Mouse (Mus musculus) regulatory T cell (primary cell): Measurements from ENCODE around the gene Ctc1.

Experiments
- in situ Hi-C: fragments of 300-600 bp; cut with MboI, MseI; formaldehyde crosslinking; loops from one replicate; pipeline ENCODE4 v1.15.1; 2025; ENCODE audit warnings: high pct_unique_total_duplicates

Ctc1 gene

DNA sequence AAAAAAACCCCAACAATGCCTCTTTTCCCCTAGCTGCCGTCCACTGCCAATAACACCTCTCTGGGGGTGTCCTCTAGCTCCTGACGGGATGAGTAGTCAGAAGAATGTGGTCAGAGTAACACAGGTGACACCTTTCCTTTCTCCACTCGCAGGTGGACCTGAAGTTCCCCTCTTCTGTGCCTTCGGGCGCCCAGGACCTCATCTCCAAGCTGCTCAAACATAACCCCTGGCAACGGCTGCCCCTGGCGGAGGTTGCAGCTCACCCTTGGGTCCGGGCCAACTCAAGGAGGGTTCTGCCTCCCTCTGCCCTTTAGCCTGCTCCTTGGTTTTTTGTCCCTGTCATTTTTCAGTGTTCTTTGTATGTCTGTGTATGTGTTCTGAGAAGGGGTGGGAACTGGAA is 35.0 kb downstream of the Ctc1 start:
- in situ Hi-C loops, result no loop called here

DNA sequence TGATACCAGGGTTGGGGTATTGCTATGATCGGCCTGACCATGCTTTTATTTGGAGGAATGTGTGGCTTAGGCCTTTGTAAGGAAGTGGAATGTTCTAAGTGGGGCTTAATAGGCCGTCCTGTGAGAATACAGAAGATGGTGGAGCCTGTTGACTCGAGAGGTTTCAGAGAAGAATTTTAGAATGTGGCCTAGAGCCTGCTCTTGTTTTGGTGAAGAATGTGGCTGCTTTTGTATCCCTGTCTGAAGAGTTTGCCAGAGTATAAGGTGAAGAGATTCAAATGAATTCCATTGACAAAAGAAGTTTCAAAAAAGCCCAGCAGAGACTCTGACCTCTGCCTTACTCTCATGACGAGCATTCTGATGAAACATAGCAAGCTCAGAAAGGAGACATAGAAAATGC is 36.1 kb downstream of the Ctc1 start:
- in situ Hi-C loops, result no loop called here

DNA sequence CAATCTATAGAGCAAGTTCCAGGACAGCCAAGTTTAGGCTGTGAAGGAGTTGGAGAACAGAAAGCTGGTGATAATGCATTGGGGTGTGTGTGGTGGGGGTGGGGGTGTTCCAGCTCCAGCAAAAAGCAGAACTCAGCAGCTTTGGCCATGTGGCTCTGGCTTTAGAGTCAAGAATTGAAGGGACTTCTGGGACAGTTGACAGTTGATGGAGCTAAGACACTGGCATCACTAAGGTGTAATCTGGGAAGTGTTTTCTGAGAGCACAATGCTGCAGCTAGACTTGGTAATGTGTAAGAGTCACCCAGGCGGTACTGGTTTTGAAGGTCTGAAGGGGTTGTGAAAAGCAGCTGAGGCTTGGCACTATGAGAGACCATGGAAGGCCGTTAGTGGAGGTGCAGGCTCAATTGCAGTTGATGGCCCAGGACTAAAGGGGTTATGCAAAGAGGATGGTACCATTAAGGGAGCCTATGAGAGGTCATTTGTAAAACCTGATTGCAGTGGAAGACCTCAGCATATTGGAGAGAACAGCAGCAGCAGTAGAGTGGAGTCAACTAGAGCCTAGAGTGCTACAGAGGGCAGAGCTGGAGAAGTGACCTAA is 37.2 kb downstream of the Ctc1 start:
- in situ Hi-C loops, result no loop called here

DNA sequence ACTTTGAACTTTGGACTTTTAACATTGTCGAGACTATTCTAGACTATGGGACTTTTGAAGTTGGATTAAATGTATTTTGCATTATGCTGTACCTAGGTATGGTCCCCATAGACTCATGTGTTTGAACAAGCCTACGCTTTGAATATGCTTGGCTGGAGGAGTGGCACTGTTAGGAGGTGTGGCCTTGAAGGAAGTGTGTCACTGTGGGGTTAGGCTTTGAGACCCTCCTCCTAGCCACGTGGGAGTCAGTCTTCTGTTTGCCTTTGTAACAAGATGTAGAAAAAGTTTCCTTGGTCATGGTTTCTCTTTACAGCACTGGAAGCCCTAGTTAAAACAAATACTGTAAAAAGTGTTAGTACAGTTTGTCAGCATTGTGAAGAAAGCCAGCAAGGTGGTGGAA is 38.1 kb downstream of the Ctc1 start:
- in situ Hi-C loops, result no loop called here

DNA sequence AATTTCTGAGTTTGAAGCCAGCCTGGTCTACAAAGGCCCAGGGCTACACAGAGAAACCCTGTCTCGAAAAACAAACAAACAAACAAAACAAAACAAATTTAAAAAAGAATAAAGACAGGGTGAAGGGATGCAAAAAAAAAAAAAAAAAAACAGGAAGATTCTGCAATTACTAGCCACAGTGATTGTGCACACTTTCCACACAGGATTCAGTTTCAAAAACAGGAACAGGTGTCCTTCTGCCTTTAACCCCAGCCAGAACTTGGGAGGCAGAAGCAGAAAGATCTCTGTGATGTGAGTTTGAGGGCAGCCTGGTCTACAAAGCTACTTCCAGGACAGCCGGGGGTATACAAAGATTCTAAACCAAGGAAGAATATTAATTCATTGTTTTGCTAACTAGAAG is 42.6 kb downstream of the Ctc1 start:
- in situ Hi-C loops, result no loop called here

DNA sequence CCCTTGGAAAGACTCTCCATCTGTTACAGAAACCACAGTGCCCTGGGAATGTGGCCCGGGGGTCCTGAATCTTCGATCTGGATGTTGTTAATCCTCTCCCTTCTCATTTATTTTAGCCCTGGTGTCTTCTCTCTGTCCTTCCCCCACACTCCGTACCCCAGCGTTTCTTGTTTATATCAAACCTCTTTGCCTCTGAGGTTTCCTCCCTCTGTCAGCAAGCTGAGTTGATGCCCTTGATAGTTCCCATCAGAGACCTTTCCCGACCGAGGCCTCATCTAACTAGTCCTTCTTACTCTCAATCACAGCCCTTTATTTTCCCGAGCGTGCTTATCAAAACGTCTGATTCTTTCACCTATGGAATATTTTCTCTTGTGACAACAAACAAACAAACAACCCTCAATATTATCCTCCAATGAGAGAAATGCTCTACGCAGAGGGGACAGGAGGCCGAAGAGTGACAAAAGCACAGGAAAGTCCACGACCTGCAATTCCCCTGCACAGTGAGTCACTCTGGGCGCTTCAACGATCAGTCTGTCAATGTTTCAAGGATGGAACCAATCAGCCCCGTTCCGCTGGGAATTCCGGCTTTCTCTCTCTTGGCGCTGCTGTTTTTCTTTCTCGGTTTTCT is 43.1 kb downstream of the Ctc1 start:
- in situ Hi-C loops, result no loop called here

DNA sequence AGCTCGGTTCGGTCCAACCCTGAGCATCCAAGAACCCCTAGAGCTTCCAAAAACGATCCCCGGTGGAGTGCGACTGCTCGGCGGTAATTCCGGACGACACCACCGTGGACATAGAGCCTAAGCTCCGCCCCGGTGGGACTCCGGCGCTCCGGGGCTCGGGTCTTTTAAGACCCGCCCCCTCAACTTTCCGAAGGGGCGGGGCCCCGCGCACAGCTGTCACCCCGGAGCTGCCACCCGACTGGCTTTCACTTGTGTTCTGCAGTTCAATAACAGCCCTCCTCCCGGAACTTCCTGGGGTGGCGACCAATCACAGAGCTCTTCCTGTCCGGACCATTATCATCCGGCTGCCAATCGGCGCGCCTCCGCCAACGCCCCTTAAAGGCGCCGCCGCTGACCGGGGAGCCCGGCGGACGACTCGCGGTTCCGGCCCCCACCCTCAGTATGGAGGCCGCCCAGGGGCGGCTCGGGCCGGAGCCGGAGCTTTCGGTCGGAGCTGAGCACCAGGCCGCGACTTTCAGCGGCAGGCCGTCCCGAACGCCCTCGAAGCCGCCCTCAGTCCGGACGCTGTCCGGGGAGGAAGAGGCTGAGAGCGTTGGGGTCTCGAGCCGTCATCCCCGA is 43.8 kb downstream of the Ctc1 start, which contains the start of gene Borcs6:
Gene Borcs6 (plus strand): TSS at position 361 of the 618 bp plus-strand sequence.
- in situ Hi-C loops, result no loop called here

DNA sequence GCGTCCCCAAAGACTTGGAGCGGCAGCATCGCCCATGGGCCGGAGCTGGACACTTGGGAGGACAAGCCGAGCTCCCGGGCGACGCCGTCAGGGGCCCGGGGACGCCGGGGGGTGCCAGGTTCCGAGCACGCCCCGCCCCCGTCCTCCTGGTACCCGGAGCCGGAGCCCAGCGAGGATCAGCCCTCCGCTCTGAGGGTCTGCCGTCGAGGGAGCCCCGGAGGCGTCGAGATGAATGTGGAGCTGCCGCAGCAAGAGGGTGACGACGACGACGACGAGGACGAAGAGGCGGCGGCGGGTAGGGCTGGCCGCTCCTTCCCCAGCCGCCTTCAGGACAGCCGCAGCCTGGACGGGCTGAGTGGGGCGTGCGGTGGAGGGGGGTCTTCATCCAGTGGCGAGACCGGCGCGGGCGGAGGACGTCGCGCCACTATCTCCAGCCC is 44.3 kb downstream of the Ctc1 start:
- in situ Hi-C loops, result loop anchor here (5.0 kb wide), 1 partner anchor 62 kb away; the partner anchor contains the start of genes 9130213A22Rik and Hes7

DNA sequence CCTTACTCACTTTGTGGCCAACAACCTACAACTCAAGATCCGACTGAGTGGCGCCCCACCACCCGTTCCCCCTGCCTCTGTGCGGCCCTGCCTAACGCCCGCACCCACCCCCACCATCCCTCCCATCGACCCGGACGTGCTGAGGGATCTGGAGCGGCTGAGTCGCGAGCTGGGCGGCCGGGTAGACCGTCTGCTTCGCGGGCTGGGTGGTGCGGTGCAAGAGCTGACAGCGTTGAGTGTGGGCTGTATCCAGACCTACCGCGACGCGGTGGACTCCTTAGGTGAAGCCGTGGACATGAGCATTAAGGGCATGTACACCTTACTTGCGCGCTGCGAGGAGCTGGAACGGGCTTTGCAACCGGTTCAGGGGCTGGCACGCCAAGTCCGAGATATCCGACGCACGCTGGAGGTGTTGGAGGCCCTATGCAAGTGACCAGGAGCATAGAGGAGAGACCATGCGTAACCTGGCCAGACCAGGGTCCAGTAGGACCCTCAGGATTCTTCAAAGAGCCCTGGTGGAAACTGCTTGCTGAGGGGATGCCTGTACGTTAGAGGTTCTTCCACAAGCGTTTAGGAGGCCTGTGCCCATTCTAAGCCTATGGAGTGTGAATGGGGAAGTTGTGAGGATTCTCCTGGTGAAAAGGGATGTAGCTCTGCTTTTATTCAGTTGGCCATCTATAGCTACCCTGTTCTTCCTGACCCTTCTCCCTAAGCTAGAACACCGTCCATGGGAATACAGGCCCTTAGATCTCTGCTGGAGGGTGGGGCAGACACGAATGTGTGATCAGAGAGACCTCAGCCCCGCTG is 44.9 kb downstream of the Ctc1 start:
- in situ Hi-C loops, result loop anchor here (5.0 kb wide), 1 partner anchor 62 kb away; the partner anchor contains the start of genes 9130213A22Rik and Hes7

DNA sequence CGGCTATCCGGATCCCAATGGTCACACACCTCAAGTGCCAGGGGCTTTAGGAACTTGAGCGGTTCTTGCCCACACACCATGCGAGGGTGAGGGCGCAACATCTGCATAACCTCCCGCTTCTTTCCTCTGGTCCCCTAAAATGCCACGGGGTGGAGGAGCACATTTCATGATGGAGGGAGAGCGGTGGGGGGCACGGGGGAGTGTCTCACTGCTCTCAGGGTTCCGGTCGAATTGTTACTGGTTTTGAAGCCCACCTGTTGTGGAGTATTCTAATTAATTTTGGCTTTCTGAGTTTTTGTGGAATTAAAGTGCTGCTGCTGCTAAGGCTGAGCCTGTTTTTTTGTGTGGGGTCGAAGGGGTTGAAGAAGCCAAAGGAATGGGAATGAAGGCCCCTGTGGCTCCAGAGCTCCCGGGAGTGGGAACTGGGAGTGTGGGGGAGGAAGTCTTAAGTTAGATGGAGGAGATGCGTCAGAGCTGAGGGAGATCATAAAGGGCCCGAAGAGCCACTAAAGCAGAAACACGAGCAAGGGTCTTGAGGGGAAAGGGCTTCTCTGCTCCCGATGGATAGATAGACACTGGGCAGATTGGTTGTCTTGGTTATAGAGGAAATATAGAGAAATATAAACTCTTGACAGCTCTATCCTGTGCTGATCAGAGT is 45.7 kb downstream of the Ctc1 start:
- in situ Hi-C loops, result loop anchor here (5.0 kb wide), 1 partner anchor 61 kb away; the partner anchor contains the start of genes 9130213A22Rik and Hes7

DNA sequence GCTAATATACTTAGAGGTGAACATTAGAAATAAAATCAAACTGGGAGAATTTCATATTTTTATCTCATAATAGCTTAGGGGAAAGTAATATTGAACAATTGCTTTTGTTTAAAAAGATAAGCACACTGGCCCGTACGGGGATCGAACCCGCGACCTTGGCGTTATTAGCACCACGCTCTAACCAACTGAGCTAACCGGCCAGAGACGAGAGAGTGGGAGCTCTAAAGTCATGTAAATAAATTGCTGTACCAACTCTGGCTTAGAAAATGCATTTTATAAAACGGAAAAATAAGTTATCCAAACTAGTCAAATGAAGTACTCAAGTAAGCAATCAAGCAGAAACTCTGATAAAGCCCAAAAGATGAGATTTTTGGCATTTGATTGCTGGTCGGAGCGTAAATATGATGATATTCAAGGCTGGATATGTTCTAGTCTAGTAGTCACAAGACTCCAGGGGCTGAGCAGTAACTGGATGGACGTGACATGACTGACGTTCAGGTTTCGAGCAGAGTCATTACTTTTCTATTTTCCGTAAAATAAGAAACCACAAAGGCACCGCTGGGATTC is 46.6 kb downstream of the Ctc1 start:
- in situ Hi-C loops, result loop anchor here (5.0 kb wide), 1 partner anchor 60 kb away; the partner anchor contains the start of genes 9130213A22Rik and Hes7

DNA sequence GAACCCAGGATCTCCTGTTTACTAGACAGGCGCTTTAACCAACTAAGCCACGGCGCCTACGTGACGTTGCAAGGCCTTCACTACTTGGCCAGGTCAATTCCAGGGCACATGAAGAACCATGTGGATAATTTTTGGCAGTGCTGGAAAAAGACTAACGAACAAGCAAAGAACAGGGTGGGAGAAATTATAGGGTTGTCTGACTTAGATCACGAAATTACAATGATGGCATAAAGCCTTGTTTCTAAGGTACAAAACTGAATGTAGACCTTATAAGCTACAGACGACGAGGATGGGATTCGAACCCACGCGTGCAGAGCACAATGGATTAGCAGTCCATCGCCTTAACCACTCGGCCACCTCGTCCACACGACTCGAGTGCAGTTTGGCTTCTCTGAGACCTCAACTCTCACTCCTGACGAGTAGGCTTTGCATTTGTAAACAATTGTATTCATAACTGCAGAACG is 47.1 kb downstream of the Ctc1 start:
- in situ Hi-C loops, result loop anchor here (5.0 kb wide), 1 partner anchor 60 kb away; the partner anchor contains the start of genes 9130213A22Rik and Hes7

DNA sequence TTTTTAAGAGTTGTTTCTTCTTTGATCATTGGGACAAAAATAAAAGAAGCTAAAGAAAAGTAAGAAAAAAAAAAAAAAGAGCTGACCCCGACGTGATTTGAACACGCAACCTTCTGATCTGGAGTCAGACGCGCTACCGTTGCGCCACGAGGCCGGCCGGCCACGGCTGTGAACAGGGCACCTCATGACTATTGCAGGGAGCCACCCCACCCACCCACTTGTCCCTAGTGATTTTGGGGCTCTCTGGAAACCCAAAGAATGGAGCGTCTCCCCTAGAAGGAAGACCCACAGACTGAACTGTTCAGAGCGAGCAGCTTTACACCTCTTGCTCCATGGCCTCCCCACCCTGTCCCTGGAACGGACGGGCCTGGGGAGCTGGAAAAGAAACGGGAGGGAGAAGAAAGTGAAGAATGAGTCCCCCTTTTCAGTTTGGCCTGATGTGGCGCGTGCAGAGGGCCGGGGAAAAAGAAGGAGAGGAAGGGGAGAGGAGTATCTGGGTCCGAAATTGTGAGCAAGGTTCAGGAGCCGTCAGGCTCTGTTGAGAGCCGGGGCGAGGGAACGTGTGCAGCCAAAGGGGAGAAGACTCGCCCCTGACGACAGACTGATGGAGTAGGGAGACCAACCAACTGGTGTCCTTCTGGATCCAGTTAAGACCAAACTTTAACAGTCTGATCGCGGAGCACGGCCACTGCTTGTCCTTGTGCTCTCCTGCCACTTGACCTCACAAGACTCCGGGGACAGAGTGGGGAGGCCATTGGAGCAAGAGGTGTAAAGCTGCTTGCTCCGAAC is 47.9 kb downstream of the Ctc1 start:
- in situ Hi-C loops, result loop anchor here (5.0 kb wide), 1 partner anchor 59 kb away; the partner anchor contains the start of genes 9130213A22Rik and Hes7

DNA sequence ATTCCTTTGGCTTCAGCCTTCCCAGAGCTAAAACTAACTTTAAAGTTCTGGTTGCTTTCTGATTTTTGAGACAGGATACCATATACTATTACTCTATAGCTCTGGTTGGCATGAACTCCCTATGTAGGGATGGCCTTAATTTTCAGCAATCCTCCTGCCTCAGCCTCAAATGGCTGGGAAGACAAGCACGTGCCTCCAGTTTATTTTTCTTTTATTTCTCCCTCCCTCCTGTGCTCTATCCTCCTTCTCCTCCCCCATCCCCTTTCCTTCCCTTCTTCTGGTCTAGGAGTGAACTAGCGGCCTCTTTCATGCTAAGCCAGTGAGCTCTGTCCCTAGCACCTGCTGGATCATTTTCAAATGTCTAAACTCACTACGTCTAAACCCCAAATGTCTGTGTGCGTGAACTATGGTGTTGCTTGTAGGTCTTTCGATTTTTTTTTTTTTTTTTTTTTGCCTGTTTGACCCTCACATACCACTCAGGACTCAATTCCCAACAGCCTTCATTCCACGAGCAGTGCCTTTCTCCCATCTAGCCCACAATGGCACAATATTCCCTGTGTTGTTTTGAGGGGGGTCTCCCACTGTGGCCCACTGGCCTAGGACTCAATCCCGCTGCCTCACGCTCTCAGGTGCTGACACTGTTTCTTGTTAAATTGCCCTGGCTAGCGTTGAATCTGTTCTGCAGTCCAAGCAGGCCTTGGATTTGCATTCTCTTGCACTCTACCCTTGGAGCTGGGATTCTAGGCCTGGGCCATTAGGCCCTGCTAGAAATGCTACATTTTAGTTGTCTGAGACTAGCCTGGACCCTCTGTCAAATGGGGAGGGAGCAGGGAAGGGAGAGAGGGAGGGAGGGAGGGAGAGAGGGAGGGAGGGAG is 48.8 kb downstream of the Ctc1 start:
- in situ Hi-C loops, result loop anchor here (5.0 kb wide), 1 partner anchor 58 kb away; the partner anchor contains the start of genes 9130213A22Rik and Hes7

DNA sequence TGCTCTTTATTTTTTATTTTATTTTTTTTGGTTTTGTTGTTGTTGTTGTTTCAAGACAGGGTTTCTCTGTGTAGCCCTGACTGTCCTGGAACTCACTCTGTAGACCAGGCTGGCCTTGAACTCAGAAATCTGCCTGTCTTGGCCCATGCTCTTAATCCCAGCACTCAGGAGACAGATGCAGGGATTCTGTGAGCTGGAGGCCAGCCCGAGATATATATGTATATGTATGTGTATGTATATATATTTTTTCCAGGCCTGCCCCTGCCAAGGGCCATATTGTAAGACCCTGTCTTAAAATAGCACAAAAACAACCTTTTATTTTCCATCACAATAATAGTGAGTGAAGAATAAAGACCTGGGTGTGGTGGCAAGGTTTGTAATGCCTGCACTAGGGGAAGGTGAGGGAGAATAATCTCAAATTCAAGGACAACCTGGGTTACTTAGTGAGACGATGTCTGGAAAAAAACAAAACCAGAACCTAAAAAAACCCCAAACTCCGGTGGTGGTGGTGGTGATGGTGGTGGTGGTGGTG is 49.7 kb downstream of the Ctc1 start:
- in situ Hi-C loops, result no loop called here

DNA sequence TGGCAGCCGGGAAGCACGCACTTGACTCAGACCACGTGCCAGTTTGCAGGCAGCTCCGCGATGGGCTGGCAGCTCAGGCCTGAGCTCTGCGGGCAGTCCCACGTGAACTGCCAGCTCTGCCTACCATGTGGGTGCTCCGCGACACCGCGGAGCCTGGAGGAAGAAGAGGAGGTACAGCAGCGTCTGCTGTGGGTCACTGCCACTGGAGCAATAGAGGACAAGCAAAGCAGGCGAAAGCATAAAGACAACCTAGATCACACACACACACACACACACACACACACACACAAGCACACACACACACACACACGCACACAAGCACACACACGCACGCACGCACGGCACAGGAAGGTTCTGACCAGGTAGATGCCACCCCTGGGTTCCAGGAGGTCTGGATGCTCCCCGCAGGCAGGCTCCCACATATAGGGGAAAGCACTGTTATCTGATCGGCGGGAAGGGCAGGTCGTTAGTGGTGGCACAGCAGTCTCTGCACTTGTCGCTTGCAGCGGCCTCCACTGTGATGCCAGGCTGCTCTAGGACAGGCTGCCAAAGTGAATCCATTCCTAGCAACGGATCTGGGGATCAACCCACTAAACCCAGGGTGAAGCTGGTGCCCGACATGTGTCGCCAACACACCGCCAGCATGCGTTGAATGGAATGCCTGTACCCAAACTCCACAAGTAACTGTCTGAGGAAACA is 50.6 kb downstream of the Ctc1 start:
- in situ Hi-C loops, result no loop called here

DNA sequence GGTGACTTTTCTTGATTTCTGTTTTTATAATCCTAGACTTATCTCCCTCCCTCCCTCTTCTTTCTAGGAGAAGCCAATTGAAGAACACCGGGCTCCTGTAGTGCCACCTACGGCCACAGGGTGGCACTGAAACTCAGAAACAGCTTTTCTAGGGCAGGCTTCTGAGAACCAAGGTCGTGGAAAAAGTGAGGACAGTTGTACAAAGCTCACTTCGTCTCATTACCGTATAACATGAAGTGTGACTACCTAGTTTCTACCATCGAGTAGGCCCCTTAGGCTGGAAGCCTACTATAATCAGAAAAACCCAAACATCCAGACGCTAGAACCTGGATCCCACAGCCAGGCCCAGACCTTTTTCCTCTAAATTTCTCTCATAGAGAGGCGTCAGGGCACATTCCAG is 51.2 kb downstream of the Ctc1 start:
- in situ Hi-C loops, result no loop called here

DNA sequence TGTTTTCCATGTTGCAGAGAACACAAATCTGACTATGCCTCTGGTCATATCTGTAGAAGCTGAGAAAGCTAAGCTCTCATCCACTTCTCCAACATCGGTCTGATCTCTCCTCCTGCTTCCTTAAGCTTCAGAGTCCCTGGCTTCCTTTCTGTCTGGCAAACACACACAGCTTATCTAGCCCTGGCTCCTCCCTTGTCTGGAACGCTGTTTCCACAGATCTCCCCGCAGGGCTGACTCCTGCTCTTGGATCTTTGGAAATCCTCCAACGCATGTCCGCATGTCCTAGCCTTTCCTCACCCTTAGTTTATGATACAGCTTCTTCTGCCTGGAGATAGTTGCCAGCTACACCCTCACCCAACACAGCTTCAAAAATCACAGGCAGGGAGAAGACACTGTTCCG is 51.9 kb downstream of the Ctc1 start:
- in situ Hi-C loops, result no loop called here
